Mouse (Mus musculus): Measurements from ENCODE around the gene Tex14. TPM values are rescaled to one million over a fixed set of nuclear protein-coding genes. Genes with fewer than 3 reads are reported as not detected.
A peak's percentile ranks its signal among the peaks of the same experiment; 100 is the strongest.

Tex14 gene
- polyA plus RNA-seq, 1 experiment from 2014 or later = 0.70 TPM

GRCm38 (mm10) chr11:87504690-87505214 lies 99.9 kb downstream of the Tex14 start:
- Histone ChIP-seq H3K27me3 (replicated peaks; ENCODE audit: control insufficient read depth, insufficient read depth, low read length) (no peaks in the 10 kb centered on the region), H3K4me1 (ENCODE audit: control insufficient read depth, insufficient read depth, low read length) (no peaks in the 10 kb centered on the region), H3K4me2 (ENCODE audit: low read depth, low read length) (no peak overlapping the region), H3K36me3 (ENCODE audit: control insufficient read depth, insufficient read depth, low read length) (no peaks in the 10 kb centered on the region), H3K9ac (ENCODE audit: low read depth, low read length) (no peak overlapping the region), H3K9me3 (ENCODE audit: control insufficient read depth, low read length) (no peaks in the 10 kb centered on the region), H3K4me3 (ENCODE audit: low read length) (no peak overlapping the region), H3K27ac (ENCODE audit: low read length) (no peak overlapping the region)
- 59% methylated on average over 5 of the region's 5 CpGs for WGBS
- ATAC-seq = no peak

- Histone ChIP-seq H3K9me3 (ENCODE audit: control insufficient read depth, low read length) (no peaks in the 10 kb centered on the region), H3K9ac (ENCODE audit: low read depth, low read length) (no peak overlapping the region), H3K4me3 (ENCODE audit: low read length) (no peak overlapping the region), H3K4me2 (ENCODE audit: low read depth, low read length) (no peak overlapping the region), H3K27me3 (replicated peaks; ENCODE audit: control insufficient read depth, insufficient read depth, low read length) (no peaks in the 10 kb centered on the region), H3K27ac (ENCODE audit: low read length) (no peak overlapping the region; the same call in 1 of the 2 replicates), H3K36me3 (ENCODE audit: control insufficient read depth, insufficient read depth, low read length) (no peaks in the 10 kb centered on the region), H3K4me1 (ENCODE audit: control insufficient read depth, insufficient read depth, low read length) (no peaks in the 10 kb centered on the region)
- ATAC-seq = peak; percentile 87
- WGBS = 53% methylated on average over 3 of the region's 3 CpGs
Measured at GRCm38 (mm10) chr11:87506502-87506901, 101.6 kb downstream of the Tex14 start.

DNA sequence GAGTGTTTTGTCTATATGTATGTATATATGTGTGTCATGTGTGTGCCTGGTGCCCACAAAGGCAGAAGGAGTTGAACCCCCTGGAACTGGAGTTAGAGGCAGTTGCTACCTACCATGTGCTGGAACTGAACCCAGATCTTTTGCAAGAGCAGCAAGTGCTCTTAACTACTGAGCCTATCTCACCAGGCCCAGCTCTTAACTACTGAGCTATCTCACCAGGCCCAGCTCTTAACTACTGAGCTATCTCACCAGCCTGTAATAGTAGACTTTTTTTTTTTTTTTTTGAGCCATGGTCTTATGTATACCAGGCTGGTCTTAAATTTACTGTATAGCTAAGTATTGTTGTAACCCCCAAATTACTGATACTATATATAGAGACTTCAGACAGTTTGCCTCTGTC lies 102.2 kb downstream of the Tex14 start:
- ATAC-seq = no peak
- Histone ChIP-seq H3K27ac (ENCODE audit: low read length) (no peak overlapping the region), H3K4me1 (ENCODE audit: control insufficient read depth, insufficient read depth, low read length) (no peaks in the 10 kb centered on the region), H3K9me3 (ENCODE audit: control insufficient read depth, low read length) (no peaks in the 10 kb centered on the region), H3K36me3 (ENCODE audit: control insufficient read depth, insufficient read depth, low read length) (no peaks in the 10 kb centered on the region), H3K4me2 (ENCODE audit: low read depth, low read length) (no peak overlapping the region), H3K9ac (ENCODE audit: low read depth, low read length) (no peak overlapping the region), H3K27me3 (replicated peaks; ENCODE audit: control insufficient read depth, insufficient read depth, low read length) (no peaks in the 10 kb centered on the region), H3K4me3 (ENCODE audit: low read length) (no peak overlapping the region)

- peak; percentile 84 for ATAC-seq
- WGBS = 4% methylated on average over 2 of the region's 2 CpGs
Measured at GRCm38 (mm10) chr11:87519260-87519659, 114.4 kb downstream of the Tex14 start.

DNA sequence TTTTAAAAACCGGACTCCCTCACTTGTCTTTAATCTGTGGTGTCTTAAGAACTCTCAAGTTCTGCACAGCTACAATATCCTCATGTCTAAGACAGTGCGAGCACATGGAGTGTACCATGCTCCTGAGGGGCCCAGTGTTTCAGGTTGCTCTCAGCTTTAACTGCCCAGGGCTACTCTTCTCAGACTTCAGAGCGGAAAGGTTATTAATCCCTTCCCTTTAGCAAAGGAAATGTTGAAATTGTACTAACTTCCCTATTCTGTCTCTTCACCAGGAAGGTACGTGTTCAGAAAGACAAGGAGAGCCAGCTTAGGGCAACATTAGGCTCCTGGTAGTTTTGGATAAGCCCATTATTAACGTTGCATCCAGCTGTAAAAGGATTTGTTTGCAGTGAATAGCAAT lies 118.6 kb downstream of the Tex14 start:
- Histone ChIP-seq H3K9me3 (ENCODE audit: control insufficient read depth, low read length) (no peaks in the 10 kb centered on the region), H3K4me2 (ENCODE audit: low read depth, low read length) (no peak overlapping the region), H3K9ac (ENCODE audit: low read depth, low read length) (no peak overlapping the region), H3K27ac (ENCODE audit: low read length) (no peak overlapping the region), H3K4me3 (ENCODE audit: low read length) (no peak overlapping the region), H3K4me1 (ENCODE audit: control insufficient read depth, insufficient read depth, low read length) (no peaks in the 10 kb centered on the region), H3K36me3 (ENCODE audit: control insufficient read depth, insufficient read depth, low read length) (no peaks in the 10 kb centered on the region), H3K27me3 (replicated peaks; ENCODE audit: control insufficient read depth, insufficient read depth, low read length) (no peaks in the 10 kb centered on the region)
- no peak for ATAC-seq
- 84% methylated on average over 5 of the region's 5 CpGs for WGBS

More at GRCm38 (mm10) chr11:87519260-87519659, 114.4 kb downstream of the Tex14 start:
- Histone ChIP-seq H3K9me3 (ENCODE audit: control insufficient read depth, low read length) (no peaks in the 10 kb centered on the region), H3K4me1 (ENCODE audit: control insufficient read depth, insufficient read depth, low read length) (no peaks in the 10 kb centered on the region), H3K4me3 (ENCODE audit: low read length) (no peak overlapping the region), H3K4me2 (ENCODE audit: low read depth, low read length) (no peak overlapping the region), H3K36me3 (ENCODE audit: control insufficient read depth, insufficient read depth, low read length) (no peaks in the 10 kb centered on the region), H3K27me3 (replicated peaks; ENCODE audit: control insufficient read depth, insufficient read depth, low read length) (no peaks in the 10 kb centered on the region), H3K9ac (ENCODE audit: low read depth, low read length) (no peak overlapping the region), H3K27ac (ENCODE audit: low read length) (no peak overlapping the region)

DNA sequence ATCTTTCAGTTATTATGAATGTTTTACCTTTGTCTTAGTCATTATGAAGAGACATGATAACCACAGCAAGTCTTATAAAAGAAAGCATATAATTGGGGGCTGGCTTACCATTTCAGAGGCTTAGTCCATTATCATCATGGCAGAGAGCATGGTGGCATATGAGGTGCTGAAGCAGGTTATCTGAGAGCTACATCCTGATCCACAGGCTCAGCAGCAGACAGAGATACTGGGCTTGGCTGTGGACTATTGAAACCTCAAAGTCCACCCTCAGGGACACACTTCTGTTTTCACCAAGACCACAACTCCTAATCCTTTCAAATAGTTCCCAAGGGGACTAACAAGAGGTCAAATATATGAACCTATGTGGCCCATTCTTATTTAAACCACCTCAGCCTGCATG lies 119.1 kb downstream of the Tex14 start:
- H3K27ac ChIP-seq (ENCODE audit: low read length) = no peak overlapping the region
- H3K27me3 ChIP-seq (replicated peaks; ENCODE audit: control insufficient read depth, insufficient read depth, low read length) = no peaks in the 10 kb centered on the region
- H3K36me3 ChIP-seq (ENCODE audit: control insufficient read depth, insufficient read depth, low read length) = no peaks in the 10 kb centered on the region
- no peaks in the 10 kb centered on the region for H3K4me1 ChIP-seq (ENCODE audit: control insufficient read depth, insufficient read depth, low read length)
- H3K4me2 ChIP-seq (ENCODE audit: low read depth, low read length) = no peak overlapping the region
- H3K4me3 ChIP-seq (ENCODE audit: low read length) = no peak overlapping the region
- H3K9me3 ChIP-seq (ENCODE audit: control insufficient read depth, low read length) = no peaks in the 10 kb centered on the region
- no peak overlapping the region for H3K9ac ChIP-seq (ENCODE audit: low read depth, low read length)
- ATAC-seq = no peak

GRCm38 (mm10) chr11:87524780-87525179 lies 119.9 kb downstream of the Tex14 start:
- Histone ChIP-seq H3K9ac (ENCODE audit: low read depth, low read length) (no peak overlapping the region), H3K27me3 (replicated peaks; ENCODE audit: control insufficient read depth, insufficient read depth, low read length) (no peaks in the 10 kb centered on the region), H3K4me3 (ENCODE audit: low read length) (no peak overlapping the region), H3K36me3 (ENCODE audit: control insufficient read depth, insufficient read depth, low read length) (no peaks in the 10 kb centered on the region), H3K27ac (ENCODE audit: low read length) (no peak overlapping the region), H3K4me1 (ENCODE audit: control insufficient read depth, insufficient read depth, low read length) (no peaks in the 10 kb centered on the region), H3K4me2 (ENCODE audit: low read depth, low read length) (no peak overlapping the region), H3K9me3 (ENCODE audit: control insufficient read depth, low read length) (no peaks in the 10 kb centered on the region)
- ATAC-seq = no peak

- no peaks in the 10 kb centered on the region for H3K4me1 ChIP-seq (ENCODE audit: control insufficient read depth, insufficient read depth, low read length)
- H3K27ac ChIP-seq (ENCODE audit: low read length) = no peak overlapping the region
- H3K9me3 ChIP-seq (ENCODE audit: control insufficient read depth, low read length) = no peaks in the 10 kb centered on the region
- H3K27me3 ChIP-seq (replicated peaks; ENCODE audit: control insufficient read depth, insufficient read depth, low read length) = no peaks in the 10 kb centered on the region
- ATAC-seq = no peak
- no peak overlapping the region for H3K4me3 ChIP-seq (ENCODE audit: low read length)
- H3K36me3 ChIP-seq (ENCODE audit: control insufficient read depth, insufficient read depth, low read length) = no peaks in the 10 kb centered on the region
- H3K9ac ChIP-seq (ENCODE audit: low read depth, low read length) = no peak overlapping the region
- 75% methylated on average over 3 of the region's 3 CpGs for WGBS
- no peak overlapping the region for H3K4me2 ChIP-seq (ENCODE audit: low read depth, low read length)
Measured at GRCm38 (mm10) chr11:87527364-87527763, 122.5 kb downstream of the Tex14 start.

DNA sequence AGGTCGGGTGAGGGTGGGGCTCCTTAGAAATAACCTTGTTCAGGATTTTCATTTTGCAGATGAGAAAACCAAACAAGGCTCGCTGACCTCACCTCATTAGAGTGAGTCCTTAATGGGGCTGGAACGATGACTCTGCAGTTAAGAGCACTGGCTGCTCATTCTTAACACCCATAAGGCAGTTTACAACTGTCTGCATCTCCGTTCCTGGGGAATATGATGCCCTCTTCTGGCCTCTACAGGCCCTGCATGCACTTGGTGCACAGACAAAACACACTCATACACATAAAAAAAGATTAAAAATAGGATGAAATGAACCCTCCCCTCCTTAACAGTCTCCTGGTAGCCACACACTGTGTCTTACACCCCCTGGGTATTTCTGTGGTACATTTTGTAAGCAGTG lies 123.1 kb downstream of the Tex14 start:
- H3K36me3 ChIP-seq (ENCODE audit: control insufficient read depth, insufficient read depth, low read length) = no peaks in the 10 kb centered on the region
- ATAC-seq = no peak
- no peaks in the 10 kb centered on the region for H3K9me3 ChIP-seq (ENCODE audit: control insufficient read depth, low read length)
- WGBS = 57% methylated on average over 4 of the region's 4 CpGs
- H3K27me3 ChIP-seq (replicated peaks; ENCODE audit: control insufficient read depth, insufficient read depth, low read length) = no peaks in the 10 kb centered on the region
- no peaks in the 10 kb centered on the region for H3K4me1 ChIP-seq (ENCODE audit: control insufficient read depth, insufficient read depth, low read length)
- H3K27ac ChIP-seq (ENCODE audit: low read length) = no peak overlapping the region
- H3K4me2 ChIP-seq (ENCODE audit: low read depth, low read length) = no peak overlapping the region
- H3K4me3 ChIP-seq (ENCODE audit: low read length) = no peak overlapping the region
- no peak overlapping the region for H3K9ac ChIP-seq (ENCODE audit: low read depth, low read length)

DNA sequence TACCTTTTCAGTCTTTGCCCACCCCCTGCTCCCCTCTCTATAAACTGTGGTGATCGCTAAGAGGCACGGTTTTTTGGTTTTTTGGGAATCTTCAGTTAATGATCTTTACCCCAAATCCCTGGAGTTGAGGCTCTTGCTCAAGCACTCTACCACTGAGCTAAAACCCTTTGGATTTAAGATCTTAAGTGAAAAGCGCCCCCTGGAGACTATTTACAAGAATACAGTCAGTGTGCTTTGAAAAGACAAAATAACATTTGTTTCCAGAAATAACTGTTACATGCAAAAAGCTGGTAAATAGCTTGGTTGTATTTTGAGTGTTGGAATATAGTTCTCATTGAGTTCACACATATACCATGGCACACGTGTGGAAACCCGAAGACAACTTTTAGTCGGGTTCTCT lies 126.8 kb downstream of the Tex14 start:
- 55% methylated on average over 6 of the region's 6 CpGs for WGBS
- Histone ChIP-seq H3K4me3 (ENCODE audit: low read length) (no peak overlapping the region), H3K27ac (ENCODE audit: low read length) (no peak overlapping the region), H3K36me3 (ENCODE audit: control insufficient read depth, insufficient read depth, low read length) (no peaks in the 10 kb centered on the region), H3K9ac (ENCODE audit: low read depth, low read length) (no peak overlapping the region), H3K27me3 (replicated peaks; ENCODE audit: control insufficient read depth, insufficient read depth, low read length) (no peaks in the 10 kb centered on the region), H3K4me1 (ENCODE audit: control insufficient read depth, insufficient read depth, low read length) (no peaks in the 10 kb centered on the region), H3K4me2 (ENCODE audit: low read depth, low read length) (no peak overlapping the region), H3K9me3 (ENCODE audit: control insufficient read depth, low read length) (no peaks in the 10 kb centered on the region)
- no peak for ATAC-seq
